Mouse (Mus musculus): Measurements from ENCODE around the gene AU021092. TPM values are rescaled to one million over a fixed set of nuclear protein-coding genes. Genes with fewer than 3 reads are reported as not detected.

The AU021092 gene
- 5.3 and 6.9 TPM in 2 replicates for polyA plus RNA-seq (2015; fragmentation: Nextera tagmentation; extraction: Ambion mirVana)

DNA sequence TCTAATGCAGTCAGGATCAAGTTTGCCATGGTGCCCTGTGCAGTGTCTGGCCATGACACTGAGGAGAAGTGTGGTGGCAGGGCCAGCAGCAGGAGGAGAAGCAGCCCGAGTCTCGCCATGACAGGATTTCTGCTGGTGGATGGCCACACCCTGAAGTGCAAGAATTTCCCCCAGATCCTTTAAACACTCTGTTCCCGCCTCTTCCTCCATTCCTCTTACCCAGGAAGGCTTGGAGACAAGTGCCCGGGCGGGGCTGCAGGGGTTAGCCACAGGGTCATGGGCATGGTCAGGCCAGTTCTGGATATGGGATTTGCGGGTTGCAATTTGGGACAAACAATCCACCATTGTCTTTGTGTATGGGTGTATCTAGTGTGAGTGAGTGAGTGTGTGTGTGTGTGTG, at the start of gene AU021092:
TSS of gene AU021092 (minus strand) at position 160 of the 400 bp plus-strand sequence.
- Histone ChIP-seq H3K9me3 (replicated peaks; ENCODE audit: control insufficient read depth, low read length) (no peaks in the 10 kb centered on the region), H3K27me3 (ENCODE audit: control insufficient read depth, insufficient read depth, low read length) (no peaks in the 10 kb centered on the region), H3K9ac (ENCODE audit: low read length) (no peak within 1 kb of the TSS), H3K36me3 (ENCODE audit: control insufficient read depth, insufficient read depth, low read length) (no peaks in the 10 kb centered on the region), H3K27ac (ENCODE audit: low read length) (no peak within 1 kb of the TSS), H3K4me1 (ENCODE audit: control insufficient read depth, insufficient read depth, low read length) (no peaks in the 10 kb centered on the region), H3K4me3 (replicated peaks; ENCODE audit: low read length) (no peak within 1 kb of the TSS), H3K4me2 (ENCODE audit: low read depth, low read length) (no peak within 1 kb of the TSS)
- WGBS = 51% methylated on average over 6 of the region's 6 CpGs
- peak; percentile 17; the same call in 1 of the 2 replicates for ATAC-seq (ENCODE audit: insufficient read depth, low FRiP score)

DNA sequence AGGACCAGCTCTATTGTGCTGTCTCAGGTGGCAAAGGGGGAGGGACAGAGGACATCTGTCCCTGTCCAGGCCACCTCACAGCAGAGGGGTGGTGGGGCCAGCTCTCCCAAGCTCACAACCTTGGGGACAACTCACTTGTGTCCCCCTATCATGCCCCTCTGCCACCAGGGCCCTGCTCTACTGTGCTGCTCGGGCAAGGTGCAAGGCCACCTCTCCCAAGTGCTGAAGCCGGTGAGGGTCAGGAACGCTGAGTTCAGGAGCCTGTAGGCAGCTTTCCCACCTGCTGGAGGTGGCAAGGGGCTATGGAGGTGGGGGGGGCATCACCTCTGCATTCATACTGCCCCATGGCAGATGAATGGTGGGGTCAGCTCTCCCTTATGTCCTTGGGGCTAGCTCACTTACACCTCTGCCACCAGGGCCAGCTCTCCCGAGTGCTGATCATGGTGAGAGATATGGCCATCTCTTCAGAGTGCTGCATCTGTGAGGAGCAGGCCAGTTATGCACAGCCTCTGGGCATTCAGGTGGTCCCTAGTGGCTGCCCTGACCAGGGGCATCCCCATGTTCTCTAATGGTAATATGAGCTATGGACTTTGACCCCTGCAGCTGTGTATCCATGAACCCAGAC, 49.4 kb upstream of the AU021092 start:
- no peaks in the 10 kb centered on the region for H3K4me1 ChIP-seq (ENCODE audit: control insufficient read depth, insufficient read depth, low read length)
- 72% methylated on average over 4 of the region's 4 CpGs for WGBS
- H3K36me3 ChIP-seq (ENCODE audit: control insufficient read depth, insufficient read depth, low read length) = no peaks in the 10 kb centered on the region
- no peak overlapping the region for H3K4me2 ChIP-seq (ENCODE audit: low read depth, low read length)
- peak; percentile 40 for ATAC-seq (ENCODE audit: insufficient read depth, low FRiP score)
- H3K27ac ChIP-seq (ENCODE audit: low read length) = no peak overlapping the region
- no peak overlapping the region for H3K4me3 ChIP-seq (replicated peaks; ENCODE audit: low read length)
- no peaks in the 10 kb centered on the region for H3K9me3 ChIP-seq (replicated peaks; ENCODE audit: control insufficient read depth, low read length)
- H3K9ac ChIP-seq (ENCODE audit: low read length) = no peak overlapping the region
- no peaks in the 10 kb centered on the region for H3K27me3 ChIP-seq (ENCODE audit: control insufficient read depth, insufficient read depth, low read length)

GRCm38 (mm10) chr16:5263926-5264325, 41.8 kb upstream of the AU021092 start:
- no peaks in the 10 kb centered on the region for H3K27me3 ChIP-seq (ENCODE audit: control insufficient read depth, insufficient read depth, low read length)

GRCm38 (mm10) chr16:5263156-5263555, 41.1 kb upstream of the AU021092 start:
- no peak for ATAC-seq (ENCODE audit: insufficient read depth, low FRiP score)
- H3K4me3 ChIP-seq (replicated peaks; ENCODE audit: low read length) = no peak overlapping the region
- H3K9ac ChIP-seq (ENCODE audit: low read length) = no peak overlapping the region
- no peaks in the 10 kb centered on the region for H3K9me3 ChIP-seq (replicated peaks; ENCODE audit: control insufficient read depth, low read length)
- H3K27ac ChIP-seq (ENCODE audit: low read length) = no peak overlapping the region
- H3K36me3 ChIP-seq (ENCODE audit: control insufficient read depth, insufficient read depth, low read length) = no peaks in the 10 kb centered on the region
- H3K27me3 ChIP-seq (ENCODE audit: control insufficient read depth, insufficient read depth, low read length) = no peaks in the 10 kb centered on the region
- WGBS = 61% methylated on average over 8 of the region's 8 CpGs
- no peaks in the 10 kb centered on the region for H3K4me1 ChIP-seq (ENCODE audit: control insufficient read depth, insufficient read depth, low read length)
- H3K4me2 ChIP-seq (ENCODE audit: low read depth, low read length) = no peak overlapping the region

More at GRCm38 (mm10) chr16:5263926-5264325, 41.8 kb upstream of the AU021092 start:
- Histone ChIP-seq H3K4me2 (ENCODE audit: low read depth, low read length) (no peak overlapping the region), H3K27ac (ENCODE audit: low read length) (no peak overlapping the region), H3K36me3 (ENCODE audit: control insufficient read depth, insufficient read depth, low read length) (no peaks in the 10 kb centered on the region), H3K4me1 (ENCODE audit: control insufficient read depth, insufficient read depth, low read length) (no peaks in the 10 kb centered on the region), H3K9me3 (replicated peaks; ENCODE audit: control insufficient read depth, low read length) (no peaks in the 10 kb centered on the region), H3K9ac (ENCODE audit: low read length) (no peak overlapping the region), H3K4me3 (replicated peaks; ENCODE audit: low read length) (no peak overlapping the region)
- ATAC-seq (ENCODE audit: insufficient read depth, low FRiP score) = no peak
- 80% methylated on average over 7 of the region's 7 CpGs for WGBS

DNA sequence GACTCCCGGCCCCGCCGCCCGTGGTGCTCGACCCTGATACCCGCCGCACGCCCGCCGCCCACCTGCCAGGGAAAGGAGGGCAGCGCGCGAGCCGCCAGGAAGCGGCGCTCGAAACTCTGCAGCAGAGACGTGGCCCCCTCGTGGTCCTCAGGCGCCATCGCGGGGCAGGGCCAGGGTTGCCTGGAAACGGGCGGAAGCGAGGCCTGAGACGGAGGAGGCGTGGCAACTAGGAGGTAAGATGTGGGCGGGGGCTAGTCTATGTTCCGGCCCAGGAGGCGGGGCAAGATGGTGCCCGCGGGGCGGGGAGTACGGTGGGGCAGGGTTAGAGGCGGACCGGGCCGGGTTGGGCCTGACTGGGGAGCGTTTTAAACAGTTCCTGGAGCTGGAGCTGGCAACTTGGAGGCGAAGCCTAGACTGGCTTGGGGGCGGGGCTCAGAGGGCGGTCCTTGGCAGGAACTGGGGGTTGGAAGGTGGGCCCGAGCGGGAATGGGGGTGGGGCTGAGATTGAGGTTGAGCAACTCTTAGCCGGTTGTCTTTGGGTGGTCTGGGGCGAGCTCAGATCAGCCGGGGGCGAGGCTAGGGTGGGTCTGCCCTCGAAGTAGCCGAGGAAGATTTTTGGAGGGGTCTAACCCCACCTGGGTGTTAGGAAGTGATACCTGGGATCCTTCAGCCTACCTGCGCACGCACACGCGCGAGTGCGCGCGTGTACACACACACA, 33.8 kb upstream of the AU021092 start, which contains the start of gene Eef2kmt:
TSS of gene Eef2kmt (minus strand) at position 205 of the 718 bp plus-strand sequence.
- peaks cover 12% of the 10 kb centered on the region for H3K4me1 ChIP-seq (ENCODE audit: control insufficient read depth, insufficient read depth, low read length)
- peak within 1 kb of the TSS; percentile 65 for H3K4me2 ChIP-seq (ENCODE audit: low read depth, low read length)
- H3K27ac ChIP-seq (ENCODE audit: low read length) = peak within 1 kb of the TSS; percentile 64
- no peaks in the 10 kb centered on the region for H3K36me3 ChIP-seq (ENCODE audit: control insufficient read depth, insufficient read depth, low read length)
- H3K27me3 ChIP-seq (ENCODE audit: control insufficient read depth, insufficient read depth, low read length) = no peaks in the 10 kb centered on the region
- peak; percentile 98 for ATAC-seq (ENCODE audit: insufficient read depth, low FRiP score)
- 1% methylated on average over 57 of the region's 57 CpGs for WGBS
- peak within 1 kb of the TSS; percentile 78 for H3K4me3 ChIP-seq (replicated peaks; ENCODE audit: low read length)
- peak within 1 kb of the TSS; percentile 87 for H3K9ac ChIP-seq (ENCODE audit: low read length)
- H3K9me3 ChIP-seq (replicated peaks; ENCODE audit: control insufficient read depth, low read length) = no peaks in the 10 kb centered on the region

DNA sequence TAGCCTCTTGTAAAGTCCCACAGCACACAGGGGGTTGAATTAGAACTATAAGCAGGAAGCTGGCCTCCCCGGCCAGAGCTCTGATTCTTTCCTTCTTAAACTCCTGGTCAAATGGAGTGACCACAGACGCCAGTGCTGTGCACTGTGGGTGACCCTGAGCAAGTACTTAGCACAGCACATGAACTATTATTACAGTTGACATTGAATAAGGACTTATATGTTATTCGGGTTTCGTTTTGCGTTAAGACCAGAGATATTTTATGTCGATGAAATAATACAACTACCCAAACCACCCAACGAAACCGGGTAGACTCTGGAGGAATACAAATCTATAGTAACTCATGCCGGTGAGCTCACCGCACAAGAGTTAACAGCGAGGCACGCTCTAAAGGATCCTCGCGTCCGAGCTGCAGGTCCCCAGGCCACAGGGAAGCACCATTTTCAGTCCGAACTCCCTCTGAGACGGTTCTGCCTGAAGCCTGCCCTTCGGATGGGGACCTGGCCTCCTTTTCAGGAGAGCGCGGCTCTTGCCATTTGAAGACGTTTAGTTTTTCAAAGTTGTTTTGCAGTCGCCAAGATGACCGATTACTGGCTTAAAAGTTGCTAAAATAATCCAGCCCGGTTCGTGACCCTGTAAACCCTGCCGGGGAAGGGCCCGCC, 33.1 kb upstream of the AU021092 start:
- 2% methylated on average over 27 of the region's 27 CpGs for WGBS
- peak overlapping the region; percentile 64 for H3K27ac ChIP-seq (ENCODE audit: low read length)
- no peak for ATAC-seq (ENCODE audit: insufficient read depth, low FRiP score)

DNA sequence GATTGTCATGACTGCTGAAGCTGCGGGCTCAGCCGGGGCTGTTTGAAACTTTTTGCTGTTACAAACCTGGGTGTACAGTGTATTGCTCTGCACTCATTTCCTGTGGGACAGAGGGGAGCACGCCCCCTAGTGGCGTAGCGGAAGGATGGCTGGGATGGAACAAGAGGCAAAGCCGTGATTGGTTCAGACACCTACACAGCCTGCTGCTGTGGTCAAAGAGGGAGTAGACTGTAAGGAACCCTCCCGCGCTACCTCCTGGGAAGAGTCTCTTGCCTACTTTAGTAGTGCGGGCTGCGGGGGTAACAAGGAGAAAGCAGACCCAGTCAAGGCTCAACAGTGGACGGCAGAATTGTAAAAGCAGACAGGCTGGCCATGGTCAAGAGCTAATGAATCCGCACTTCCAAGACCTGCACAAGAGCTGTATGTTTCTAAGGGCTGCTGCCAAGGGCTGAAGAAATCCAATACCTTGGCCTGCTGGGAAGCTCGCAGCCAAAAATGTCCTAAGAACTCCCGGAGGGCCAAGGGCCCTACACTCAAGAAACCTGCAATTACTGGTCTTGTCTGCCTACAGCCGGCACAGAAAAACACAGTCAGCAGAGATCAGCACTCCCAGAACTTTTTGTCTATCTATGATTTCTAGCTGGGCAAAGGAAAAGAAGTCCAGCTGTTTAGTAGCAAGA, 32.4 kb upstream of the AU021092 start:
- H3K27me3 ChIP-seq (ENCODE audit: control insufficient read depth, insufficient read depth, low read length) = no peaks in the 10 kb centered on the region
- no peaks in the 10 kb centered on the region for H3K9me3 ChIP-seq (replicated peaks; ENCODE audit: control insufficient read depth, low read length)
- H3K4me3 ChIP-seq (replicated peaks; ENCODE audit: low read length) = peak overlapping the region; percentile 78
- H3K4me2 ChIP-seq (ENCODE audit: low read depth, low read length) = peak overlapping the region; percentile 65
- H3K27ac ChIP-seq (ENCODE audit: low read length) = peak overlapping the region; percentile 64
- peaks cover 12% of the 10 kb centered on the region for H3K4me1 ChIP-seq (ENCODE audit: control insufficient read depth, insufficient read depth, low read length)
- peak overlapping the region; percentile 87 for H3K9ac ChIP-seq (ENCODE audit: low read length)
- ATAC-seq (ENCODE audit: insufficient read depth, low FRiP score) = peak; percentile 70
- WGBS = 4% methylated on average over 15 of the region's 15 CpGs
- H3K36me3 ChIP-seq (ENCODE audit: control insufficient read depth, insufficient read depth, low read length) = no peaks in the 10 kb centered on the region

More for the DNA sequence above, 33.1 kb upstream of the AU021092 start:
- peaks cover 12% of the 10 kb centered on the region for H3K4me1 ChIP-seq (ENCODE audit: control insufficient read depth, insufficient read depth, low read length)
- H3K4me2 ChIP-seq (ENCODE audit: low read depth, low read length) = peak overlapping the region; percentile 65
- no peaks in the 10 kb centered on the region for H3K9me3 ChIP-seq (replicated peaks; ENCODE audit: control insufficient read depth, low read length)
- H3K36me3 ChIP-seq (ENCODE audit: control insufficient read depth, insufficient read depth, low read length) = no peaks in the 10 kb centered on the region
- H3K9ac ChIP-seq (ENCODE audit: low read length) = peak overlapping the region; percentile 87
- peak overlapping the region; percentile 78 for H3K4me3 ChIP-seq (replicated peaks; ENCODE audit: low read length)
- no peaks in the 10 kb centered on the region for H3K27me3 ChIP-seq (ENCODE audit: control insufficient read depth, insufficient read depth, low read length)

DNA sequence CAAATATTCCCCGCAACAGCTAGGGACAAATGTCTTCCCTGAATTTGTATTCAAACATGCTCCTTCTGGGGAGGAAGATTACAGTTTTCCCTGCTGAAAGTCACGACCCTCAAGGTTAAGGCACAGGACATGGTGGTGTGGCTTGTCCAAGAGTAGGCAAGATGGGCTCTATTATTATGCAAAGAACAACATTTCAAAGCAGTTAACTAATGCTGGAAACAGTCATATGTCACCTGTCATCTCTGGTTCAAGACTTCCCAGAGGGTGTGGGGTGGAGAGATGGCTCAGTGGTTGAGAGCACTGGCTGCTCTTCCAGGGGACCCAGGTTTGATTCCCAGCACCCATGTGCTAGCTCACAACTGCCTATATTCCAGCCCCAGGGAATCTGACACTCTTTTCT, 30.2 kb upstream of the AU021092 start:
- Histone ChIP-seq H3K4me3 (replicated peaks; ENCODE audit: low read length) (no peak overlapping the region), H3K27me3 (ENCODE audit: control insufficient read depth, insufficient read depth, low read length) (no peaks in the 10 kb centered on the region), H3K9me3 (replicated peaks; ENCODE audit: control insufficient read depth, low read length) (no peaks in the 10 kb centered on the region), H3K9ac (ENCODE audit: low read length) (no peak overlapping the region), H3K36me3 (ENCODE audit: control insufficient read depth, insufficient read depth, low read length) (no peaks in the 10 kb centered on the region), H3K27ac (ENCODE audit: low read length) (no peak overlapping the region), H3K4me1 (ENCODE audit: control insufficient read depth, insufficient read depth, low read length) (peaks cover 12% of the 10 kb centered on the region), H3K4me2 (ENCODE audit: low read depth, low read length) (no peak overlapping the region)
- 94% methylated on average over 2 of the region's 2 CpGs for WGBS
- no peak for ATAC-seq (ENCODE audit: insufficient read depth, low FRiP score)
